Mouse (Mus musculus) right cerebral cortex, postnatal 4 days (tissue): Measurements from ENCODE around the gene Vmn2r65.

Experiments
- DNase-seq: peaks from one replicate; pipeline ENCODE4 v3.0.0-alpha.2; 2022

Vmn2r65 gene

DNA sequence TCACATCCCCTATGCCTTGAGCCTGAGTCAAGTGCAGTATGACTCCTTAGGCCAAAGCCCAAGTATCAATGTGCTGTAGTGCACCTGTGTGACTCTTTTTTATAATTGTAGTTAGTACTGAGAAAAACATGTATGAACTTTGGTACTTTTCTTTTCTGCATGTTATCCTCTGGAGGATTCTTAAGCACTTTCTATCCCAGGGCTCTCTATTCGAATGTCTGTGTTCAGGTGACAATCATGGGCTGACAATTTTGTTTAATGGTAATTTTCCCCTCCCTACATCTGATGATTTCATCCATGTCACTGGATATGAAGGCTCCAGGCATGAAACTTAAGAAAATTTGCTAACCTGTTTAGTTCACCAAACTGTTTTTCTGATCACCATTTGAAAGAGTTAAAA lies at the start of gene Vmn2r65:
Gene Vmn2r65 (minus strand): TSS at position 101 of the 400 bp plus-strand sequence.
- no peak for DNase-seq

DNA sequence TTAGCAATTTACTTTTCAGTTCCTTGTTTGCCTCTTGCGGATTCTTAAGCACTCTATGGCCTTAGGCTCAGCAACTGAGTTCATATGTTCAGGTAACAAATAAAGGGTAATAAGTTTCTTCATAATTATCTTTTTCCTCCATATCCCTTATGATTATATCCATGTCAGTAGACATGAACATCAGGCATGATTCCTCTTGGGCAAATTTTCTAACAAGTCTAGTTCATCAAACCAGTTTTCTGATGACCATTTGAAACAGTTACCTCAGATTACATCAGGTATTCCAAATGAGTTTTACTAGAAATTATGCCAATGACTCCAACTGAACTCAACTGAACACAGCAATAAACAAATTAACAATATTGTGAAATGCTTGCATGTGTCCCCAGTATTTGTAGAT lies 48.3 kb upstream of the Vmn2r65 start, which contains the start of gene Vmn2r66:
Gene Vmn2r66 (minus strand): TSS at position 101 of the 400 bp plus-strand sequence.
- no peak for DNase-seq

DNA sequence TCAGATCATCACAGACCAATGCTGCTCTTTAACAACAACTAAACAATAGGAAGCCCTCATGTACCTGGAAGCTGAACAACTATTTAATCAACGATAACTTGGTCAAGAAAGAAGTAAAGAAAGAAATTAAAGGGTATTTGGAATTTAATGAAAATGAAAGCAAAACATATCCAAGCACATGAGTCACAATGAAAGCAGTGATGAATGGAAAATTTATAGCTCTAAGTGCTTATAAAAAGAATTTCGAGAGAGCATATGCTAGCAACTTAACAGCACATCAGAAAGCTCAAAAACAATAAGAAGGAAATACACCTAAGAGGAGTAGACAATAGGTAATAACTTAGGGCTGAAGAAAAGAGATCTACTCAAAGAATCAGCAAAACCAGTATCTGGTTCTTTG lies 32.8 kb upstream of the Vmn2r65 start:
- DNase-seq, result no peak
